Comparison of ENCODE assay signal across 8 mouse cellular contexts in the genomic region with DNA sequence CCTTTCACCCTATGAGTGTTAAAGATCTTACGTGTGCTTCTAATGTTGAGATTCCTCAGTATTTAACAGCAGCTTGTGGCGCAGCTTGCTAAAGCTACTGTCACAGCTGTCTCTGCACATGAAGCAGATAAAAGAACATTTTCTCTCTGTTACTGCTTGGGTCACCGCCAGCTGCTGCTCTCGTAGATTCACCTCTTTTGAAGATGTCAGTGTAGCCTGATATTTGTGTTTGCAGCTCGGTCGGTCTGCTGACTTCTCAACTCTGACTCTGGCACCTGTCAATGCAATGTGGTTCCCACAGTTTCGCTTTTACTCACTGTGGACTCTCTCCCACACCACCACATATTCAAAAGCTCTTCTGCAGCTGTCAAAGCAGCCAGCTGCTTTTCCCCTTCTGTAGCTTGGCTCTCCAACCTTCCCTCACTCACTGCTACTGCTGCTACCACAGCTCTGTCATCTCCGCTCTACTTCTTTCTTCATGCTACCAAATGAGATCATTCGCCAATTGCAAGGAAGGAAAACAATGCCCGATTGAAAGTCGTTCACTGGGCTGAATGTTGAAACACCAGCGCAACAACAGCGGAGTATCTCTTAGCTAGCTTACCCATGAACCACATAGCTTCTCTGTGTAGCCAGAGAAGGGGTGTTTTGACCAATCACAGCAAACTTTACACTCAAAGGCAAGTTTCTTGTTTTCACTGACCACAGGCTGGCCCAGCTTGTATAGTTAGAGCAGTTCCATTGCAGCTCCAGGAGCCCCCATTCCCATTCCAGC. TPM values are rescaled to one million over a fixed set of nuclear protein-coding genes. Genes with fewer than 3 reads are reported as not detected.
DNase-seq lines count a peak whose midpoint lies in the region; ATAC-seq and TF ChIP-seq lines count a peak whose summit lies in the region.

No protein-coding gene starts in this region.

- H3K27ac ChIP-seq in kidney, postnatal 0 days, result no peak overlapping the region
- no peak overlapping the region for H3K27ac ChIP-seq in lung, postnatal 0 days (ENCODE audit: low read length)

- WGBS in kidney, postnatal 0 days, result 65% methylated on average over 13 of the region's 13 CpGs
- 48% methylated on average over 13 of the region's 13 CpGs for WGBS in lung, postnatal 0 days

- no peak for ATAC-seq in kidney, postnatal 0 days (replicated peaks; ENCODE audit: low FRiP score, low read depth)
- ATAC-seq in common myeloid progenitor, adult 5-6 weeks (replicated peaks; ENCODE audit: low read depth, poor library complexity, severe bottlenecking), result peak; percentile 90
- peak; percentile 93 to 94 for ATAC-seq in hematopoietic stem cell, adult 5-6 weeks (replicated peaks in 1 of 2; ENCODE audit: insufficient read depth in 1 of 2, low FRiP score in 2 of 2, low TSS enrichment in 1 of 2, low read depth in 1 of 2, poor library complexity in 2 of 2, severe bottlenecking in 2 of 2)
- peak; percentile 78 for ATAC-seq in lung, postnatal 0 days

- no peak overlapping the region for H3K9ac ChIP-seq in kidney, postnatal 0 days (ENCODE audit: low read depth, low read length)
- H3K9ac ChIP-seq in lung, postnatal 0 days (replicated peaks; ENCODE audit: low read depth), result no peak overlapping the region

- peak; percentile 4 for DNase-seq in kidney, postnatal 0 days (ENCODE audit: low spot score)
- DNase-seq in kidney, adult 18-20 months, result no peak
- DNase-seq in lung, postnatal 0 days (ENCODE audit: low spot score), result peak; percentile 66
- DNase-seq in skeletal muscle tissue, adult 2 months (ENCODE audit: low read depth, low spot score), result peak; percentile 31
- no peak for DNase-seq in kidney, postnatal 14 days
- no peak for DNase-seq in cerebellum, postnatal 25 days

- TF ChIP-seq EP300 in lung, postnatal 0 days (IDR thresholded peaks at IDR 0.05), result no peak

- no peaks in the 10 kb centered on the region for H3K9me3 ChIP-seq in kidney, postnatal 0 days (replicated peaks; ENCODE audit: low read length)
- H3K9me3 ChIP-seq in lung, postnatal 0 days (ENCODE audit: low read length), result no peaks in the 10 kb centered on the region

- no peak for TF ChIP-seq CTCF in kidney, postnatal 0 days (IDR thresholded peaks at IDR 0.05; ENCODE audit: low read depth)
- no peak for TF ChIP-seq CTCF in lung, postnatal 0 days (IDR thresholded peaks at IDR 0.05)

- H3K4me2 ChIP-seq in kidney, postnatal 0 days (ENCODE audit: low read length), result no peak overlapping the region
- peak overlapping the region; percentile 42 for H3K4me2 ChIP-seq in lung, postnatal 0 days (replicated peaks; ENCODE audit: low read depth, low read length)

- no peaks in the 10 kb centered on the region for H3K4me1 ChIP-seq in kidney, postnatal 0 days (replicated peaks; ENCODE audit: insufficient read depth, low read length)
- H3K4me1 ChIP-seq in lung, postnatal 0 days (ENCODE audit: insufficient read depth, low read depth, low read length), result no peaks in the 10 kb centered on the region

- H3K36me3 ChIP-seq in kidney, postnatal 0 days (ENCODE audit: insufficient read depth, low read length), result no peaks in the 10 kb centered on the region
- H3K36me3 ChIP-seq in lung, postnatal 0 days (ENCODE audit: insufficient read depth, low read length), result no peaks in the 10 kb centered on the region

- no peak overlapping the region for H3K4me3 ChIP-seq in kidney, postnatal 0 days (replicated peaks; ENCODE audit: low read depth, low read length)
- H3K4me3 ChIP-seq in lung, postnatal 0 days (ENCODE audit: low read depth, low read length), result peak overlapping the region; percentile 10; the same call in 1 of the 2 replicates

- no peaks in the 10 kb centered on the region for H3K27me3 ChIP-seq in kidney, postnatal 0 days (ENCODE audit: insufficient read depth, low read length)
- H3K27me3 ChIP-seq in lung, postnatal 0 days (replicated peaks; ENCODE audit: insufficient read depth, low read length), result no peaks in the 10 kb centered on the region

RNA-seq across cellular contexts. Expression of gene Fam174a, which starts 45.3 kb away (rescaled TPM):
- 43.3 and 47.6 TPM in 2 replicates for polyA plus RNA-seq in kidney, postnatal 0 days (2015; fragmentation: Nextera tagmentation; extraction: Ambion mirVana)
- 10.6 and 15.6 TPM in 2 replicates for total RNA-seq in common myeloid progenitor, adult 5-6 weeks (2017)
- total RNA-seq in hematopoietic stem cell, adult 5-6 weeks (2017), result 16.0 and 19.8 TPM in 2 replicates
- 65.3 and 65.8 TPM in 2 replicates for polyA plus RNA-seq in lung, postnatal 0 days (2015; fragmentation: Nextera tagmentation; extraction: Ambion mirVana)

Comparison
In these comparisons a context has a peak if more than half of its experiments do, and no peak if none do; other contexts are left out.
1. DNase-seq: peak in kidney, postnatal 0 days (single experiment), lung, postnatal 0 days (single experiment) and skeletal muscle tissue, adult 2 months (single experiment); none in kidney, adult 18-20 months (single experiment), kidney, postnatal 14 days (single experiment) and cerebellum, postnatal 25 days (0 of 2).